Mouse (Mus musculus) ES-Bruce4 (cell line): ENCODE data around the gene Gadd45b. TPM values are rescaled to one million over a fixed set of nuclear protein-coding genes. Genes with fewer than 3 reads are reported as not detected.

ENCODE experiments used
- H3K27ac ChIP-seq: 2 replicates; pipeline ENCODE4 v1.5.1; 2012; ENCODE audit warnings: low read length, inconsistent platforms; ENCODE audit not compliant: insufficient read depth
- H3K27me3 ChIP-seq: 2 replicates; pipeline ENCODE4 v1.6.1; 2012; ENCODE audit warnings: mild to moderate bottlenecking, low read length, inconsistent platforms; ENCODE audit not compliant: control insufficient read depth, poor library complexity, insufficient read depth, severe bottlenecking
- H3K36me3 ChIP-seq: 2 replicates; pipeline ENCODE4 v1.6.1; 2012; ENCODE audit warnings: inconsistent platforms, mild to moderate bottlenecking, low read length, moderate library complexity; ENCODE audit not compliant: control insufficient read depth, poor library complexity, insufficient read depth, severe bottlenecking
- H3K4me1 ChIP-seq: one replicate; pipeline ENCODE4 v1.8.1; 2011; ENCODE audit warnings: low read length; ENCODE audit not compliant: control insufficient read depth, insufficient read depth
- H3K4me3 ChIP-seq: 2 replicates; pipeline ENCODE4 v1.5.1; 2011; ENCODE audit warnings: low read depth, mild to moderate bottlenecking, low read length
- H3K9ac ChIP-seq: 2 replicates; pipeline ENCODE4 v1.6.1; 2012; ENCODE audit warnings: low read depth, mild to moderate bottlenecking, inconsistent platforms; ENCODE audit not compliant: poor library complexity, severe bottlenecking
- H3K9me3 ChIP-seq: replicated peaks from 2 replicates; pipeline ENCODE4 v1.6.1; 2012; ENCODE audit warnings: mild to moderate bottlenecking, low read length, inconsistent platforms; ENCODE audit not compliant: control insufficient read depth, poor library complexity, insufficient read depth, severe bottlenecking
- CTCF ChIP-seq: IDR thresholded peaks from one replicate; pipeline ENCODE4 v1.8.1; 2011; ENCODE audit warnings: low read depth, low read length
- EP300 ChIP-seq: IDR thresholded peaks from 2 replicates; pipeline ENCODE4 v1.6.1; 2011; ENCODE audit warnings: low read depth, low read length; ENCODE audit not compliant: insufficient read depth
- POLR2A ChIP-seq: IDR thresholded peaks from one replicate; pipeline ENCODE4 v1.8.1; 2011; ENCODE audit warnings: low read length; ENCODE audit not compliant: insufficient read depth
- polyA plus RNA-seq: library from polyadenylated mRNA; stranded (reverse); fragments of >200 nt; gene quantifications from 2 replicates; pipeline ENCODE4 v1.2.4, GENCODE M21; 2011; ENCODE audit warnings: low read depth; ENCODE audit not compliant: missing spikeins, insufficient read depth, insufficient read length

Gene Gadd45b
- polyA plus RNA-seq, 1 experiment, result 80.7 TPM

GRCm38 (mm10) chr10:80954843-80955242, 25.0 kb downstream of the Gadd45b start:
- no peaks in the 10 kb centered on the region for H3K36me3 ChIP-seq
- no peaks in the 10 kb centered on the region for H3K9me3 ChIP-seq
- no peak overlapping the region; the same call in 1 of the 2 replicates for H3K27ac ChIP-seq
- TF ChIP-seq POLR2A (no peak), CTCF (no peak), EP300 (no peak)
- H3K4me3 ChIP-seq, result no peak overlapping the region
- peaks cover 12% of the 10 kb centered on the region for H3K4me1 ChIP-seq
- no peaks in the 10 kb centered on the region for H3K27me3 ChIP-seq
- no peak overlapping the region for H3K9ac ChIP-seq

GRCm38 (mm10) chr10:80955536-80955935, 25.7 kb downstream of the Gadd45b start:
- Histone ChIP-seq H3K9ac (no peak overlapping the region), H3K36me3 (no peaks in the 10 kb centered on the region), H3K9me3 (no peaks in the 10 kb centered on the region), H3K27me3 (no peaks in the 10 kb centered on the region), H3K4me3 (peak overlapping the region; percentile 38), H3K27ac (peak overlapping the region; percentile 10; the same call in 1 of the 2 replicates), H3K4me1 (peaks cover 12% of the 10 kb centered on the region)
- peak; percentile 70 for TF ChIP-seq CTCF
- no peak for TF ChIP-seq EP300

- no peak overlapping the region for H3K9ac ChIP-seq
- H3K9me3 ChIP-seq, result no peaks in the 10 kb centered on the region
- H3K4me3 ChIP-seq, result no peak overlapping the region
- H3K27ac ChIP-seq, result no peak overlapping the region
- H3K4me1 ChIP-seq, result peaks cover 8% of the 10 kb centered on the region
- no peaks in the 10 kb centered on the region for H3K27me3 ChIP-seq
- TF ChIP-seq EP300 (no peak), CTCF (no peak), POLR2A (no peak)
- no peaks in the 10 kb centered on the region for H3K36me3 ChIP-seq
Observed at GRCm38 (mm10) chr10:80956385-80956784, 26.5 kb downstream of the Gadd45b start.

- Histone ChIP-seq H3K4me1 (peaks cover 6% of the 10 kb centered on the region), H3K9me3 (no peaks in the 10 kb centered on the region), H3K36me3 (no peaks in the 10 kb centered on the region), H3K27me3 (no peaks in the 10 kb centered on the region), H3K9ac (no peak overlapping the region), H3K4me3 (no peak overlapping the region), H3K27ac (no peak overlapping the region)
- TF ChIP-seq EP300, result no peak
- TF ChIP-seq POLR2A, result no peak
- no peak for TF ChIP-seq CTCF
Observed at GRCm38 (mm10) chr10:80956901-80957300, 27.0 kb downstream of the Gadd45b start.

- no peaks in the 10 kb centered on the region for H3K36me3 ChIP-seq
- H3K9me3 ChIP-seq, result no peaks in the 10 kb centered on the region
- peaks cover 3% of the 10 kb centered on the region for H3K4me1 ChIP-seq
- no peaks in the 10 kb centered on the region for H3K27me3 ChIP-seq
- H3K9ac ChIP-seq, result no peak overlapping the region
- TF ChIP-seq EP300, result no peak
- TF ChIP-seq CTCF, result peak; percentile 38
- H3K4me3 ChIP-seq, result no peak overlapping the region
- H3K27ac ChIP-seq, result no peak overlapping the region
Observed at GRCm38 (mm10) chr10:80957791-80958190, 27.9 kb downstream of the Gadd45b start.

GRCm38 (mm10) chr10:80958979-80959637, 29.2 kb downstream of the Gadd45b start:
- Histone ChIP-seq H3K36me3 (no peaks in the 10 kb centered on the region), H3K4me3 (no peak overlapping the region), H3K9me3 (no peaks in the 10 kb centered on the region), H3K27me3 (no peaks in the 10 kb centered on the region), H3K4me1 (peaks cover 8% of the 10 kb centered on the region), H3K9ac (no peak overlapping the region), H3K27ac (no peak overlapping the region)
- TF ChIP-seq EP300 (no peak), POLR2A (no peak), CTCF (no peak)
